Mouse (Mus musculus) G1E (cell line): ENCODE results near the gene Pcp4l1. TPM values are rescaled to one million over a fixed set of nuclear protein-coding genes. Genes with fewer than 3 reads are reported as not detected.

ENCODE experiments used
- ATAC-seq: 2 replicates; pipeline ENCODE4 v1.8.0; 2016; ENCODE audit warnings: mild to moderate bottlenecking; ENCODE audit not compliant: insufficient number of reproducible peaks, poor library complexity, low FRiP score, severe bottlenecking; ENCODE audit errors: extremely low read depth
- DNase-seq: peaks from one replicate; pipeline ENCODE4 v3.0.0; 2012; ENCODE audit warnings: low spot score
- H3K27me3 ChIP-seq: 2 replicates; pipeline ENCODE4 v1.6.1; 2012; ENCODE audit warnings: mild to moderate bottlenecking, low read length, inconsistent platforms; ENCODE audit not compliant: insufficient read depth
- H3K36me3 ChIP-seq: replicated peaks from 2 replicates; pipeline ENCODE3; 2012; ENCODE audit warnings: mild to moderate bottlenecking, inconsistent platforms
- H3K4me1 ChIP-seq: 2 replicates; pipeline ENCODE4 v1.6.1; 2012; ENCODE audit warnings: low read depth, low read length, inconsistent platforms, mixed read lengths; ENCODE audit not compliant: insufficient read depth
- H3K4me3 ChIP-seq: 2 replicates; pipeline ENCODE4 v1.5.1; 2012; ENCODE audit warnings: low read depth, mild to moderate bottlenecking, inconsistent platforms, low read length, moderate library complexity, mixed read lengths
- H3K9me3 ChIP-seq: replicated peaks from 2 replicates; pipeline ENCODE4 v1.6.1; 2012; ENCODE audit warnings: inconsistent platforms
- CTCF ChIP-seq: IDR thresholded peaks from 2 replicates; pipeline ENCODE4 v1.5.1; 2012; ENCODE audit warnings: low read depth, low read length, inconsistent platforms, mixed read lengths
- GATA1 ChIP-seq: IDR thresholded peaks from 2 replicates; pipeline ENCODE4 v1.6.1; 2012; ENCODE audit warnings: borderline replicate concordance, low read length, inconsistent platforms, mixed read lengths
- GATA2 ChIP-seq: IDR thresholded peaks from 2 replicates; pipeline ENCODE4 v1.6.1; 2012; ENCODE audit warnings: low read depth, low read length, inconsistent platforms, borderline replicate concordance
- POLR2AphosphoS5 ChIP-seq: IDR thresholded peaks from 2 replicates; pipeline ENCODE4 v1.6.1; 2012; ENCODE audit warnings: low read depth, low read length, inconsistent platforms; ENCODE audit not compliant: insufficient replicate concordance
- TAL1 ChIP-seq: conservative IDR thresholded peaks from 2 replicates; pipeline ENCODE4 v1.6.1; 2012; ENCODE audit warnings: low read depth, low read length, inconsistent platforms, mixed read lengths
- polyA plus RNA-seq: library from polyadenylated mRNA; stranded (reverse); fragments of >175 nt; gene quantifications from 2 replicates; pipeline ENCODE4 v1.2.3, GENCODE M21; 2012
- total RNA-seq, 2 experiments: library from RNA; stranded (forward) in 1 of 2; stranded (reverse) in 1 of 2; fragments of 200-1000 nt in 1 of 2; fragments of >200 nt in 1 of 2; fragmentation: Nextera tagmentation in 1 of 2; gene quantifications; 2 replicates each; pipeline ENCODE4 v1.2.3; 2014 to 2017

Pcp4l1 gene
- total and polyA plus RNA-seq, 3 experiments = 0.16 TPM; not detected in 2

DNA sequence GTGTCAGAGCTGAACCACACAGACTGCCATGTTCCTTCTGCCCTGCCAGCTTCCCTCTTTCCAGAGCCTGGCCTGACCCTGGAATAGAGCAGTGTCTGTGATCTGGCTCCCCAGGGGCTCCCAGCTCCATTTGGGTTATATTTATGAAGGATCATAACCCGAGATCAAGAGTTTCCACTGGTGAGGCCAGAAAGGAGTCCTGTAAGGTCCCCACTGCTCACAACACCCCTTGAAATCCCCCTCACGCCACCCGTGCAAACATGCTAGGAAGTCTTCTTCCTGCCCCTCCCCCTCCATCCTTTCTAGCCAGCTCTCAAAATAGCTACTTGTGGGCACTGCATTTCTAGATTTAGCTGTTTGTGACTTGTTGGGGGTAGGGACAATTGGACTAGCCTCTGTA is 12.4 kb downstream of the Pcp4l1 start:
- DNase-seq = no peak
- H3K4me3 ChIP-seq = no peak overlapping the region
- no peak for TF ChIP-seq GATA1
- no peak for TF ChIP-seq CTCF
- TF ChIP-seq TAL1 = no peak
- TF ChIP-seq POLR2AphosphoS5 = no peak
- no peak for TF ChIP-seq GATA2
- H3K4me1 ChIP-seq = no peaks in the 10 kb centered on the region
- ATAC-seq = no peak
- H3K27me3 ChIP-seq = peaks cover 17% of the 10 kb centered on the region; the same call in 1 of the 2 replicates
- H3K36me3 ChIP-seq = no peaks in the 10 kb centered on the region
- H3K9me3 ChIP-seq = no peaks in the 10 kb centered on the region

DNA sequence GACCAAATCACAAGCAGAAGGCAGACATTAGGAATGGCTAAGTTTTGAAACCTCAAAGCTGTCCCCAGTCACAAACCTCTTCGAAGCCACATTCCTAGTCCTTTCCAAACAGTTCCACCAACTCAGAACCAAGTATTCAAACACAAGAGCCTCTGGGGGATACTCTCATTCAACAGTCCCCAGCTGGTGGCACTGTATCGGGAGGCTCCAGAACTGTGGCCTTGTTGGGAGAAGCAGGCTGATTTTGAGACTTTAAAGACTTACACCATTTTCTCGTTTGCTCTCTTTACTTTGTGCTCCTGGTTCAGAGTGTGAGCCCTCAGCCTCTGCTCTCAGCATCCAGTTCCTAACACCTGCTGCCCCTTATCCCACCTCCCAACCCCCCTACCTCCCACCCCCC is 13.0 kb downstream of the Pcp4l1 start:
- Histone ChIP-seq H3K36me3 (no peaks in the 10 kb centered on the region), H3K9me3 (no peaks in the 10 kb centered on the region), H3K27me3 (peaks cover 18% of the 10 kb centered on the region; the same call in 1 of the 2 replicates), H3K4me1 (no peaks in the 10 kb centered on the region), H3K4me3 (no peak overlapping the region)
- ATAC-seq (no peak), DNase-seq (no peak)
- TF ChIP-seq POLR2AphosphoS5 (no peak), GATA1 (no peak), CTCF (no peak), GATA2 (no peak), TAL1 (no peak)

DNA sequence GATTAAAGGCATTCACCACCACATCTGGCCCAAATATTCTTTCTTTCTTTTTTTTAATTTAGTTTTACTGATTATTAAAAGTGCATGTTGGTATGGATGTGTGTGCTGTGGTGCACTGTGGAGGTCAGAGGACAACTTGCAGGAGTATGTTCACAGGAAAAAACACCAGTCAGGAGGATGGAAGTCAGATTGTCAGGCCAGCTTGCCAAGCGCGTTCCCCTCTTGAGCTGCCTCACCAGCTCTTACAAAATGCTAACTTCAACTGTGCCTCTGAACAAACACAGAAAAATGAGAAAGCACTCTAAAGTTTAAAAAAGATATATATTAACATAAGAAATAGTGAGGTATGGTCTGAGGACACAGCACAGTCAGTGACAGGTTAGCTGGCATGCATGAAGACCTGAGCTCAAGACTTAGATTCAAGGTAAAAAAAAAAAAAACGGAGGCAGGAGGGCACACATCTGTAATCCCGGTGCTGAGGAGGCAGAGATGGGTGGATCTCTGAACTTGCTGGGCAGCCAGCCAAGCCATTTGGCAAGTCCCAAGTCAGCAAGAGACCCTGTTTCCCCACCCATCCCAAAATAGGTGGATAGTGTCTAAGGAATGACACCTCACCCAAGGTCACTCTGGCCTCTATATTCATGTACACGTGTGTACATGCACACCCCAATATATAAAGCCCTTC is 16.4 kb downstream of the Pcp4l1 start:
- no peaks in the 10 kb centered on the region for H3K36me3 ChIP-seq
- H3K4me3 ChIP-seq = no peak overlapping the region
- H3K9me3 ChIP-seq = no peaks in the 10 kb centered on the region
- ATAC-seq (no peak), DNase-seq (no peak)
- TF ChIP-seq GATA1 = no peak
- no peak for TF ChIP-seq GATA2
- TF ChIP-seq CTCF = no peak
- peaks cover 21% of the 10 kb centered on the region for H3K27me3 ChIP-seq
- no peaks in the 10 kb centered on the region for H3K4me1 ChIP-seq

DNA sequence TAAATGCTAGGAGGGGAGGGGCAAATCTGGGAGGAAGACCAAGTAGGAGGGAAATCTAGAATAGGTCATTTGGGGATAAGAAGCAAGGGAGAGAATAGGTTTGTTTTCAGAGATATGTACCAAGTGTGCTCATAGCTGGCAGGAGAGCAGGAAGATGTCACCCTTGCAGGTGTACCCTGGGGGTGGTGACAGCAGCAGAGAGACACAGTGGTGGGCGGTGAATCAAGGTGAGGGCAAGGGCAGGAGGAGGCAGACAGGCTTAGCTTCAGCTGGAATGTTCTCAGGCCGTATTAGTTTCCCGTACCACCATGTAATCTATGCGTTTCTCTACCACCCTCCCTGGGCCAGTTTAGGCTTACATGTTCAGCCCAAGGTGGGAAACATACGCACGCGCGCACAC is 23.3 kb downstream of the Pcp4l1 start:
- Histone ChIP-seq H3K36me3 (no peaks in the 10 kb centered on the region), H3K27me3 (peaks cover 38% of the 10 kb centered on the region), H3K4me3 (no peak overlapping the region), H3K9me3 (no peaks in the 10 kb centered on the region), H3K4me1 (no peaks in the 10 kb centered on the region)
- no peak for ATAC-seq
- DNase-seq = no peak
- TF ChIP-seq GATA2 = no peak
- no peak for TF ChIP-seq TAL1
- no peak for TF ChIP-seq CTCF
- no peak for TF ChIP-seq POLR2AphosphoS5
- no peak for TF ChIP-seq GATA1

GRCm38 (mm10) chr1:171171138-171171537 is 24.9 kb downstream of the Pcp4l1 start:
- peaks cover 30% of the 10 kb centered on the region for H3K27me3 ChIP-seq
- no peaks in the 10 kb centered on the region for H3K36me3 ChIP-seq
- H3K4me1 ChIP-seq = no peaks in the 10 kb centered on the region
- ATAC-seq (no peak), DNase-seq (no peak)
- no peaks in the 10 kb centered on the region for H3K9me3 ChIP-seq
- no peak for TF ChIP-seq TAL1
- no peak for TF ChIP-seq CTCF
- no peak for TF ChIP-seq POLR2AphosphoS5
- no peak for TF ChIP-seq GATA1
- TF ChIP-seq GATA2 = no peak
- no peak overlapping the region for H3K4me3 ChIP-seq

DNA sequence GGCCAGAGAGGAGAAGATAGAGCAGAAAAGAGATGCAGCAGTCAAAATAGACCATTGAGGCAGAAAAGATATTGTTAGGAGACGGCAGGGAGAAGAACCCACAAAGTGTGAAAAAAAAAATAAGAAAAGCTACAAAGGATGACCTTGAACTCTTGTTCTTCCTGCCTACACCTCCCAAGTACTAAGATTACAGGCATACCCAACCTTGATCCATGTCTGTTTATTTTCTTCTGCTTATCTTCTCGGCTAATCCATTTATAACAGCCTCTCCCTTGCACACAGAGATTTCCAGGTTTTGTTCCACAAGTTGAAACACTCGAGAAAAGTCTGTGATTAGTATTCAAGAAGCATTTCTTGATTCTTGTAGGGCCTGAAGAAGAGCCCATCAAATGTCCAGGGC is 26.2 kb downstream of the Pcp4l1 start:
- no peaks in the 10 kb centered on the region for H3K4me1 ChIP-seq
- TF ChIP-seq POLR2AphosphoS5 (no peak), TAL1 (no peak), GATA2 (no peak), CTCF (no peak), GATA1 (no peak)
- no peak for ATAC-seq

More for the DNA sequence above, 26.2 kb downstream of the Pcp4l1 start:
- H3K36me3 ChIP-seq = no peaks in the 10 kb centered on the region
- no peak overlapping the region for H3K4me3 ChIP-seq
- H3K9me3 ChIP-seq = no peaks in the 10 kb centered on the region
- peaks cover 33% of the 10 kb centered on the region for H3K27me3 ChIP-seq
- DNase-seq = no peak
